Mouse (Mus musculus): ENCODE data around the gene Fgr.
A peak's percentile ranks its signal among the peaks of the same experiment; 100 is the strongest.
"Not testable (repeated sequence)": the region's sequence is repeated elsewhere in the genome, so short reads cannot be mapped to it uniquely, and the experiment has no call there.

Gene Fgr

GRCm38 (mm10) chr4:132983664-132984512 is 10.0 kb downstream of the Fgr start:
- DNase-seq (ENCODE audit: low spot score in 2 of 2): no peak

- no peak for DNase-seq (ENCODE audit: low spot score in 2 of 2)
Observed at GRCm38 (mm10) chr4:132988581-132989355, 14.9 kb downstream of the Fgr start.

- no peak for DNase-seq (ENCODE audit: low spot score in 2 of 2)
Observed at GRCm38 (mm10) chr4:132993553-132993952, 19.7 kb downstream of the Fgr start.

- DNase-seq (ENCODE audit: low spot score in 2 of 2): no peak
Observed at GRCm38 (mm10) chr4:132997469-132998237, 23.8 kb downstream of the Fgr start.

- DNase-seq (ENCODE audit: low spot score in 2 of 2): no peak
Observed at GRCm38 (mm10) chr4:133002896-133003295, 29.0 kb downstream of the Fgr start.

- no peak for DNase-seq (ENCODE audit: low spot score in 2 of 2)
Observed at GRCm38 (mm10) chr4:133003316-133004018, 29.6 kb downstream of the Fgr start.

GRCm38 (mm10) chr4:133005233-133005632 is 31.3 kb downstream of the Fgr start:
- peak; percentile 72 to 88 for DNase-seq (ENCODE audit: low spot score in 2 of 2)

GRCm38 (mm10) chr4:133005885-133006451 is 32.1 kb downstream of the Fgr start:
- not testable (repeated sequence) for DNase-seq (ENCODE audit: low spot score in 2 of 2)

GRCm38 (mm10) chr4:133007513-133008380 is 33.9 kb downstream of the Fgr start:
- no peak for DNase-seq (ENCODE audit: low spot score in 2 of 2)

GRCm38 (mm10) chr4:133009131-133009530 is 35.2 kb downstream of the Fgr start:
- DNase-seq (ENCODE audit: low spot score in 2 of 2): peak; percentile 59 to 83

- no peak for DNase-seq (ENCODE audit: low spot score in 2 of 2)
Observed at GRCm38 (mm10) chr4:133009676-133010075, 35.8 kb downstream of the Fgr start.

- no peak for DNase-seq (ENCODE audit: low spot score in 2 of 2)
Observed at GRCm38 (mm10) chr4:133010611-133011010, 36.7 kb downstream of the Fgr start.

- peak; percentile 89 to 95 for DNase-seq (ENCODE audit: low spot score in 2 of 2)
Observed at GRCm38 (mm10) chr4:133011028-133011820, 37.3 kb downstream of the Fgr start, which contains the start of gene Ahdc1. Gene Ahdc1 (plus strand): TSS chr4:133011260.

- peak; percentile 46 to 81 for DNase-seq (ENCODE audit: low spot score in 2 of 2)
Observed at GRCm38 (mm10) chr4:133011821-133012775, 38.2 kb downstream of the Fgr start.

GRCm38 (mm10) chr4:133012776-133013265 is 38.9 kb downstream of the Fgr start:
- peak in 1 of 2 experiments; percentile 33 for DNase-seq (ENCODE audit: low spot score in 2 of 2)

- peak; percentile 37 to 74 for DNase-seq (ENCODE audit: low spot score in 2 of 2)
Observed at GRCm38 (mm10) chr4:133013266-133013891, 39.5 kb downstream of the Fgr start.

- DNase-seq (ENCODE audit: low spot score in 2 of 2): no peak
Observed at GRCm38 (mm10) chr4:133014088-133014487, 40.2 kb downstream of the Fgr start.
